Mouse (Mus musculus) limb, embryonic 13.5 days (tissue): ENCODE measurements around the gene Mcm8. TPM values are rescaled to one million over a fixed set of nuclear protein-coding genes. Genes with fewer than 3 reads are reported as not detected.
A peak's percentile ranks its signal among the peaks of the same experiment; 100 is the strongest.

Source experiments
- ATAC-seq: fragments of 200-750 bp; cut with Nextera tagmentation; 2 replicates; pipeline ENCODE4 v1.8.0; 2017; ENCODE audit warnings: low read depth, moderate number of reproducible peaks, moderate TSS enrichment; ENCODE audit not compliant: low FRiP score
- H3K27ac ChIP-seq: fragments of 300-500 bp; sonication (generic); 2 replicates; pipeline ENCODE4 v1.5.1; 2015; ENCODE audit warnings: inconsistent platforms, mild to moderate bottlenecking, moderate library complexity
- H3K27me3 ChIP-seq: fragments of 300-500 bp; sonication (generic); 2 replicates; pipeline ENCODE4 v1.6.1; 2015; ENCODE audit warnings: mild to moderate bottlenecking, inconsistent platforms
- H3K36me3 ChIP-seq: fragments of 300-500 bp; sonication (generic); 2 replicates; pipeline ENCODE4 v1.6.1; 2015; ENCODE audit warnings: inconsistent platforms, mild to moderate bottlenecking, moderate library complexity
- H3K4me1 ChIP-seq: fragments of 300-500 bp; sonication (generic); 2 replicates; pipeline ENCODE4 v1.6.1; 2015; ENCODE audit warnings: inconsistent platforms
- H3K4me2 ChIP-seq: fragments of 300-500 bp; sonication (generic); replicated peaks from 2 replicates; pipeline ENCODE4 v1.6.1; 2015; ENCODE audit warnings: inconsistent platforms, mild to moderate bottlenecking, moderate library complexity
- H3K4me3 ChIP-seq: fragments of 300-500 bp; sonication (generic); 2 replicates; pipeline ENCODE4 v1.5.1; 2015; ENCODE audit warnings: moderate library complexity, mild to moderate bottlenecking, inconsistent platforms
- H3K9ac ChIP-seq: fragments of 300-500 bp; sonication (generic); 2 replicates; pipeline ENCODE4 v1.6.1; 2015; ENCODE audit warnings: mild to moderate bottlenecking, inconsistent platforms
- H3K9me3 ChIP-seq: fragments of 300-500 bp; sonication (generic); 2 replicates; pipeline ENCODE4 v1.6.1; 2016; ENCODE audit warnings: inconsistent platforms
- WGBS: fragments of 180-500 bp; shearing (Covaris S2); methylation state at CpG from one replicate; pipeline ENCODE4 v1.1.7; 2015; 5-methylcytosine and 5-hydroxymethylcytosine counted together
- polyA plus RNA-seq: library from polyadenylated mRNA; unstranded; fragments of >200 nt; fragmentation: Nextera tagmentation; extraction: Ambion mirVana; gene quantifications from 2 replicates; pipeline ENCODE4 v1.2.1, GENCODE M21; 2015

Mcm8 gene
- polyA plus RNA-seq, 1 experiment from 2014 or later = 16.4 TPM

- WGBS = under 1% methylated on average over 58 of the region's 58 CpGs
- Histone ChIP-seq H3K9me3 (no peaks in the 10 kb centered on the region), H3K4me1 (peaks cover 25% of the 10 kb centered on the region), H3K4me3 (peak overlapping the region; percentile 54), H3K9ac (peak overlapping the region; percentile 58), H3K27me3 (peaks cover 53% of the 10 kb centered on the region), H3K27ac (no peak overlapping the region), H3K36me3 (no peaks in the 10 kb centered on the region), H3K4me2 (peak overlapping the region; percentile 97)
- peak; percentile 74 for ATAC-seq
These were observed 63.5 kb downstream of the Mcm8 start for GRCm38 (mm10) chr2:132879261-132880044.

GRCm38 (mm10) chr2:132880844-132881645 lies 65.1 kb downstream of the Mcm8 start, which contains the start of gene Lrrn4:
Gene Lrrn4 (minus strand): TSS chr2:132880891.
- H3K4me3 ChIP-seq = peak within 1 kb of the TSS; percentile 54
- peak within 1 kb of the TSS; percentile 58; the same call in 1 of the 2 replicates for H3K9ac ChIP-seq
- peak within 1 kb of the TSS; percentile 97 for H3K4me2 ChIP-seq
- peak; percentile 18; the same call in 1 of the 2 replicates for ATAC-seq
- peaks cover 53% of the 10 kb centered on the region for H3K27me3 ChIP-seq
- no peak within 1 kb of the TSS for H3K27ac ChIP-seq
- WGBS = 6% methylated on average over 12 of the region's 12 CpGs
- H3K9me3 ChIP-seq = no peaks in the 10 kb centered on the region
- H3K36me3 ChIP-seq = no peaks in the 10 kb centered on the region
- peaks cover 25% of the 10 kb centered on the region for H3K4me1 ChIP-seq

- Histone ChIP-seq H3K4me2 (no peak overlapping the region), H3K4me1 (peaks cover 18% of the 10 kb centered on the region), H3K4me3 (no peak overlapping the region), H3K27ac (no peak overlapping the region), H3K27me3 (peaks cover 23% of the 10 kb centered on the region), H3K9me3 (no peaks in the 10 kb centered on the region), H3K9ac (no peak overlapping the region), H3K36me3 (no peaks in the 10 kb centered on the region)
- no peak for ATAC-seq
- 69% methylated on average over 8 of the region's 8 CpGs for WGBS
These were observed 68.5 kb downstream of the Mcm8 start for GRCm38 (mm10) chr2:132884303-132884967.

- 91% methylated on average over 7 of the region's 7 CpGs for WGBS
- H3K36me3 ChIP-seq = no peaks in the 10 kb centered on the region
- no peaks in the 10 kb centered on the region for H3K9me3 ChIP-seq
- H3K4me1 ChIP-seq = peaks cover 12% of the 10 kb centered on the region
- H3K9ac ChIP-seq = no peak overlapping the region
- H3K27me3 ChIP-seq = peaks cover 14% of the 10 kb centered on the region
- H3K4me2 ChIP-seq = no peak overlapping the region
- no peak for ATAC-seq
- H3K4me3 ChIP-seq = no peak overlapping the region
- no peak overlapping the region for H3K27ac ChIP-seq
These were observed 69.4 kb downstream of the Mcm8 start for GRCm38 (mm10) chr2:132885312-132885711.

Other genes with a start within 250 kb of the Mcm8 start
- 49.3 and 50.2 TPM in 2 replicates for gene Gpcpd1, start 228.4 kb upstream of the Mcm8 start, polyA plus RNA-seq
- 21.0 and 21.7 TPM in 2 replicates for gene Shld1, start 129.2 kb upstream of the Mcm8 start, polyA plus RNA-seq
- gene Chgb, start 34.9 kb upstream of the Mcm8 start, polyA plus RNA-seq = 0.51 and 0.80 TPM in 2 replicates
- gene Trmt6, start 86 bp upstream of the Mcm8 start, polyA plus RNA-seq = 31.4 and 36.7 TPM in 2 replicates
- 14.9 and 20.5 TPM in 2 replicates for gene Crls1, start 30.5 kb downstream of the Mcm8 start, polyA plus RNA-seq
- gene Lrrn4, start 64.8 kb downstream of the Mcm8 start, polyA plus RNA-seq = 0.19 and 0.34 TPM in 2 replicates
- gene Fermt1, start 129.8 kb downstream of the Mcm8 start, polyA plus RNA-seq = 13.0 and 20.1 TPM in 2 replicates